Mouse (Mus musculus) cortical plate, adult 2 months (tissue): ENCODE results near the gene Sh3d19.

Experiments used
- CTCF ChIP-seq: fragments of 200-500 bp; IDR thresholded peaks from 2 replicates; pipeline ENCODE4 v1.5.1; 2011; ENCODE audit warnings: mild to moderate bottlenecking, control low read depth, low read length; ENCODE audit not compliant: insufficient read depth; ENCODE audit errors: extremely low read depth
- POLR2A ChIP-seq: fragments of 200-500 bp; IDR thresholded peaks from 2 replicates; pipeline ENCODE4 v1.6.1; 2011; ENCODE audit warnings: mild to moderate bottlenecking, low read length, control low read depth; ENCODE audit not compliant: insufficient read depth; ENCODE audit errors: extremely low read depth

GRCm38 (mm10) chr3:86109099-86109498, 138.2 kb downstream of the Sh3d19 start:
- TF ChIP-seq CTCF (no peak), POLR2A (no peak)
